Mouse (Mus musculus) v-Abl transformed pro-B cells (cell line): ENCODE results near the gene Arhgdia.
"Not testable (repeated sequence)": the region's sequence is repeated elsewhere in the genome, so short reads cannot be mapped to it uniquely, and the experiment has no call there.

ENCODE experiments used
- in situ Hi-C, 2 experiments: fragments of 400-800 bp; cut with MboI; formaldehyde crosslinking; loops; one replicate each; pipeline ENCODE4 v1.15.1; 2025; ENCODE audit not compliant: unreplicated experiment in 2 of 2

Gene Arhgdia

GRCm38 (mm10) chr11:120565114-120565513, 16.3 kb downstream of the Arhgdia start:
- in situ Hi-C loops, result loop anchor here in 1 of 2 experiments (10.0 kb wide), 1 partner anchor 50 kb away; no protein-coding TSS in a partner anchor

GRCm38 (mm10) chr11:120562949-120563348, 18.5 kb downstream of the Arhgdia start:
- in situ Hi-C loops, result loop anchor here in 1 of 2 experiments (10.0 kb wide), 1 partner anchor 48 kb away; no protein-coding TSS in a partner anchor

DNA sequence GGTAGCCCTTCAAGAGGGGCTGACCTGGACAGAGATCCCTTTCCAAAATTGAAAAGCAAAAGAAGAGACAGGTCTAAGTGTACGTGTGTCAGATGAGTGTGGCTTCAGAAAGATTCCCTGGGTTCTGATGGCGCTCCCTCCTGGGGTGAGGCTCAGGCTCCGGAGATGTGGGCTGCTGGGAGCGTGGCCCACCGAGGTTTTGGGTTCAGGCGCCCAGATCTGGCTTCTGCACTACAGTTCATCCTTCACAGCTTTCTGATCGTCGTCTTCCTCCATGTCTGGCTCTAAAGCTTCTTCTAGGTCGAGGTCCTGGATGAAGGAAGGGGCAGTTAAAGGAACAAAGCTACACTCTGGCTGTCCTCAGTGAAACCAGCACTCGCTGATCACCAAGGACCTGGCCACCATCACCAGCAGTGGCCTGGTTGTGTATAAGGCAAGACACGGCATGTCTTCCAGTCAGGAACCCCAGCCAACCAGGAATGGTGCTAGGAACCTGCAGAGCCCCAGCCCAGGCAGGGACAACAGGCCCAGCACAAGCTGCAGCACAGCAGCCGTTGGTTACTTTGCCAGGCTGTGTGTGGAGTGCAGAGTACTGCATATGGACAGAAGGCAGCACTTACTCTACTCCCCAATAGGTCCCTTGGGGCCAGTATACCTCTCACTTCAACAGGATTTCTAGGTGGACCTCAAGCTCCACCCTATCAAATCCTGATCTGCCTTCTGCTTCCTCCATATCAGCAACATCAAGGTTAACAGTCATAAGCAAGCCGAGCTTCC, 20.3 kb downstream of the Arhgdia start:
- in situ Hi-C loops, result loop anchor here in 1 of 2 experiments (10.0 kb wide), 1 partner anchor 46 kb away; no protein-coding TSS in a partner anchor

GRCm38 (mm10) chr11:120558843-120559242, 22.6 kb downstream of the Arhgdia start:
- in situ Hi-C loops, result not testable (repeated sequence)

GRCm38 (mm10) chr11:120555260-120555659, 26.2 kb downstream of the Arhgdia start:
- in situ Hi-C loops, result no loop called here

DNA sequence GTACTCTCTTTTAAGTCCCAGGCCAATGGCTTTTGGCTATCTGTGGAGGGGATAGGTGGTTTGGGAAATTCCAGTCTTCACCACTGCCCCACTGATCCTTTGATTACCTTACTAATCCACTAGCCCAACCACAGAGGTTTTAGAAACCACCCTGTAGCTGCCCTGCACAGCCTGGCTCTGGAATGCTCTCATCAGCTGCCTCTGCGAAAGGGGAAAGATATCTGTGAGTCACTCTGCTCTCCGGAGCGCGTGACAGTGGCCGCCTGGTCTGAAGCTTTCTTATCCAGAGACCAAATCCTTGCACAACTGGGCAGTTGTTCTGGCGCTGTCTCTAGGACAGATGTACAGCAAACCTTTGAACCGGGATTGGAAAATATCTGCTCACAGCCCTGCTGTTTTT, 26.6 kb downstream of the Arhgdia start:
- in situ Hi-C loops, result no loop called here

DNA sequence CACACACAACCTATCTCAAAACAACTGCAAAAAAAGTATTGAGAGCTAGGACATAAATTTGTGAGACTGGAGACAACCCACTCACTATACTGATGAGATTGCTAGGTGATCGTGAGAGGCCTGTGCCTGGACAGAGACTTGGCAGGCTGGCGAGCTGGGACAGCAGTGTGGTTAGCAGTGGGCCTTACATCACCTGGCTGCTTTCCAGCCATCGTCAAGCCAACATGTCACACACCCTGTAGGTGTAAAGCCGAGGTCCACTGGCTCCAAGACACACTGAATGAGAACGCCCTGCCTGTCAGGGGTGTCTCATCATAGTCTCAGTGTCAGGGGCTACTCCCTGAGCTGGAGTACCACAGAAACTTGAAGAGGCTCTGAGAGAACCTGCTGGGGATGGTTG, 28.7 kb downstream of the Arhgdia start:
- in situ Hi-C loops, result no loop called here

GRCm38 (mm10) chr11:120550810-120551440, 30.5 kb downstream of the Arhgdia start, which contains the start of gene Ppp1r27:
Ppp1r27 (minus strand) TSS chr11:120551132.
- in situ Hi-C loops, result no loop called here

GRCm38 (mm10) chr11:120549986-120550809, 31.2 kb downstream of the Arhgdia start:
- in situ Hi-C loops, result no loop called here

GRCm38 (mm10) chr11:120549168-120549945, 32.1 kb downstream of the Arhgdia start, which contains the start of gene Mcrip1:
Mcrip1 (minus strand) TSS chr11:120549727.
- in situ Hi-C loops, result no loop called here

GRCm38 (mm10) chr11:120548786-120549167, 32.6 kb downstream of the Arhgdia start:
- in situ Hi-C loops, result no loop called here

GRCm38 (mm10) chr11:120548214-120548613, 33.2 kb downstream of the Arhgdia start:
- in situ Hi-C loops, result no loop called here

- in situ Hi-C loops, result no loop called here
These were observed 34.0 kb downstream of the Arhgdia start for GRCm38 (mm10) chr11:120547469-120547868.

DNA sequence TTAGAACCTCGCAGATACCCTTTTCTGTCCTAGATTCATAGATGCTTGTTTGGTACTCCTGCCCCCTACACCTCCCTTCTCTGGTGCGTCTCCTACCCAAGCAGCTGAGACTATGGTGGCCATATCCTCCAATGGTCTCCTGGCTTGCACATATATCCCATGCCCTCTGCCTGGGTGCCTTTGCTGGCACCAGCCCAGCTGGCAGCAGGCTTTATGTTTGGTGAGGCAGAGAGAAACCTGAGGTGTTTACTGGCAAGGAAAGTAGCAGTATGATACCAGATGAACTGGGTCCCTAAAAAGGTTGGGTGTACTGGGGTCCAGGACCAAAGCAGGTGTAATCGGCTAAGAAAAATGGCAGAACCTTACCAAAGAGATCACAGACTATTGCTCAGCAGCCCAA, 35.5 kb downstream of the Arhgdia start:
- in situ Hi-C loops, result no loop called here

DNA sequence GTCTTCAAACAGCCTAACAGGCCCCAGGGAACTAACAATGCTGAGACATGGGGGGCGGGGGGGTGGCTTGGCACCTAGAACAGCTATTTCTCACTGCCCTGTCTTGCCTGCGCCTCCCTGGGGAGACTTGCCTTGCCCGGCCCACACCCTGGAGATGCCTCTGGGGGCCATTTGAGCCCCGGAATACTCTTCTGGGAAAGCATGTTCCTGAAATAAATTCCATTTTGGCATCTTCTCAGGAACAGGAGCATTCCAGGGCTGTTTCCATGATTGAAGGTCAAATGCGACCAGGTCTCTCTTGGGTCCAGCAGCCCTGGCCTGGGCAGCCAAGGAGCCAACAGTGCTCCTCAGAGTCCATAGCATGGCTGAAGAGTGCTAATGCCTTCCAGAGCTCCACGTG, 39.0 kb downstream of the Arhgdia start:
- in situ Hi-C loops, result no loop called here

GRCm38 (mm10) chr11:120541907-120542306, 39.5 kb downstream of the Arhgdia start:
- in situ Hi-C loops, result no loop called here

GRCm38 (mm10) chr11:120539285-120540014, 42.0 kb downstream of the Arhgdia start:
- in situ Hi-C loops, result no loop called here

DNA sequence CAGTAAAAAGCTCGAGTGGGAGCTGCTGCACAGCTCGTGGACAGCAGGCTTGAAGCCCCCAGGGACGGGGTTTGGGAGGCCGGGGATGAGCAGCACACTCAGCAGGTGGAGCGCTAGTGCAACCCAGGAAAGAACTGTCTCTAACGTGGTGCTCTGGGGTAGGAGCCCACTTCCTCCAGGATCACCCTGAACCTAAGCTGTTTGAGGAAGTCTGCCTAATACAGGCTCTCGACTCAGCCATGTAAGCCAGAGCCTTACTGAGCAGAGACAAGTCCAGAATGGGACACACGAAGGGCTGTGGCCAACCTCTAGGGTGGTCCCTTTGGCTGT, 42.5 kb downstream of the Arhgdia start:
- in situ Hi-C loops, result no loop called here

DNA sequence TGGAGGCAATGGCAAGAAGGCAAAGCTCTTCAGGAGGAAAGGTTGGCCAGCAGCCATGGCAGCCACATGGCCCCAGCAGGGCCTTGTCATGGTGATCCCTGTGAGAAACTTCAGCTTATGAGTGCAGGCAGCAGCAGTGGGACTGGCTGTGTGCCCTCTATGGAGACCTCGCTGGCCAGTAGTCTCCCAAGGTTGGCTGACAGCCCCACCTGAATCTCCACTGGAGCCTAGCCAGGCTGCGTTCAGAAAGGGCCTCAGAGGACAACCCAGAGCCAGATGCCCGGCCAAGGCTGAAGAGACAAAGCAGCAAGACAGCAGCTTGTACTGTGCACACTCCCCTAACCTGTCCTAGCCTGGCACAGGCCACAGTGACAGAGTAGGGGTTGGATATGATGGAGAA, 42.9 kb downstream of the Arhgdia start:
- in situ Hi-C loops, result no loop called here

DNA sequence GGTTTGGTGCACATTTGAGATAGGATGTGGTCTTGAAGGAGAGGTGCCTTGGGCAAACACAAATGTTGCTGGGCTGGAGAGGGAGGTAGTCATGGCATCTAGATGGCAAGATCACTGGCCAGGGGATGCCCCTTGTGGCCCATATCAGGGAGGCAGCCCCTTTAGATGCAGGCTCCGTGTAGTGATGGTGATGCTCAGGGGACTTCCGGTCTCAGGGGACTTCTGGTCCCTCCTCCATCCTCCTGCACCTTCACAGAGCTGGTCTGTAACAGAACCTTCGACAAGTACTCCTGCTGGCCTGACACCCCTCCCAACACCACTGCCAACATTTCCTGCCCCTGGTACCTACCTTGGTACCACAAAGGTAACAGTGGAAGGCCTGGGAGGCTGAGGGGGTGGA, 45.6 kb downstream of the Arhgdia start:
- in situ Hi-C loops, result no loop called here
